Mouse (Mus musculus): ENCODE measurements around the gene Lrrc31.

DNA sequence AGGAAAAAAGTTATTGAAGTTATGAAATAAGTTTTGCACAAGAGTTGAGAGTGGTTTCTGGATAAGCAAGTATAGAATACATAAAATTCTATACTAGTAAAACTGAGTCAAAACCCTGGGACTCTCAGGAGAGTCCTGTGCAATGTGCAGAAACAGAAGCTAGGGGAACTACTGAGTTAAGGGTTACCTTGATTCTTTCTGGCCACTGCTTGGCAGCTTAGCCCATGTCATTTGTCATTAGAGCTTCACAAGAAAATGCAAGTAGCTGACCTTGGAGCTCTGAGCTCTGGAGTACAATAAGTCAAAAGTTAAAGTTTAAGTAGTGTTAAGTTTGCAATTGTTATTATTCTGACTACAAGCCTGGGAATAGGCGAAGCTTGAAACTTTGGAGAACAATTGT lies 13.7 kb upstream of the Lrrc31 start:
- TF ChIP-seq POLR2A (IDR thresholded peaks at IDR 0.05; ENCODE audit: borderline replicate concordance, extremely low read depth, insufficient read depth, insufficient read length, poor library complexity, severe bottlenecking): no peak
- no peak for TF ChIP-seq CTCF (IDR thresholded peaks at IDR 0.05; ENCODE audit: borderline replicate concordance, extremely low read depth, insufficient read depth, insufficient read length)

Data from brain, embryonic 14.5 days (tissue).